Mouse (Mus musculus): ENCODE data around the gene Ehd4.

DNA sequence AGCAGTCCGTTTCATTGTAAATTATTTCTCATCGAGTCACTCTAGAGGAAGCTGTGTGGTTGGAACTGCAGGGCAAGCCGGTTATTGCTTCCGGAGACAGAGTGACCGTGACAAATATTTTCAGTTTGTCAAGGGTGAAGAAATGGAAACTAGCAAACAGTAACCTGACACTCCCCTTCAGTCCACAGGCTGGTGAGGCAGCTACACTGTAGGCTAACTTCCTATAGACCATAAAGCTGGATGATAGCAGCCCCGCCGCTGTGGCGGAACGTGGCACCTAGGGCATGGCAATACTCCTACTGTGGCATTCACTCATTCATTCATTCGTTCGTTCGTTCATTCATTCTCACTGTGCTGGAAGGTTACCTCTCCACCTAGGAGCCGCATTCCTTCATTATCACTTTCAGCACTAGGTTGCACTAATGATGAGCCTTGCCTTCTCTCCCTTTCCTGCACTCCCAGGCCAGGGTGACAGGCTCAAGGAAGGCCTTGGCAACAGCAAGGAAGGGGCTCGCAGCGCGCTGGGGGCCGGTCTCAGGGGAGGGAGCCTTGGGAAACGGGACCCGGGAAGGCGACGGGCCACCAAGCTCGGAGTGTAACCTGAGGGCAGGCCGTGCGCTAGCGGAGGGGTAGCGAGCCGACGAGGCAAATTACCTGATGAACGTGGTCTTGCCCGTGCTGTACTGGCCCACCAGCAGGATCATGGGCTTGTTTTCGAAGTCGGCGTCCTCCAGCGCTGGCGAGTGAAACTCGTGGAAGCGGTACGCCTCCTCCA is 633 bp downstream of the Ehd4 start:
- TF ChIP-seq CTCF (IDR thresholded peaks at IDR 0.05; ENCODE audit: low read depth) (no peak), EP300 (IDR thresholded peaks at IDR 0.05; ENCODE audit: low read depth) (no peak)

Data from heart, postnatal 0 days (tissue).